Mouse (Mus musculus) liver, embryonic 11.5 days (tissue): Measurements from ENCODE around the gene Pofut1. TPM values are rescaled to one million over a fixed set of nuclear protein-coding genes. Genes with fewer than 3 reads are reported as not detected.

Source experiments
- ATAC-seq: fragments of 200-750 bp; cut with Nextera tagmentation; replicated peaks from 2 replicates; pipeline ENCODE4 v1.8.0; 2017; ENCODE audit warnings: moderate number of reproducible peaks, mild to moderate bottlenecking, moderate TSS enrichment, moderate library complexity; ENCODE audit not compliant: low FRiP score
- DNase-seq: peaks from one replicate; pipeline ENCODE4 v3.0.0-alpha.2; 2017; ENCODE audit warnings: low spot score
- H3K27ac ChIP-seq: fragments of 300-500 bp; sonication (generic); 2 replicates; pipeline ENCODE4 v1.5.1; 2014; ENCODE audit warnings: mild to moderate bottlenecking, low read depth, low read length, control low read depth
- H3K27me3 ChIP-seq: fragments of 300-500 bp; sonication (generic); replicated peaks from 2 replicates; pipeline ENCODE4 v1.6.1; 2014; ENCODE audit warnings: low read length, mixed read lengths; ENCODE audit not compliant: control insufficient read depth, insufficient read depth
- H3K36me3 ChIP-seq: fragments of 300-500 bp; sonication (generic); 2 replicates; pipeline ENCODE4 v1.6.1; 2014; ENCODE audit warnings: mild to moderate bottlenecking, low read length, moderate library complexity, mixed read lengths; ENCODE audit not compliant: control insufficient read depth, insufficient read depth
- H3K4me1 ChIP-seq: fragments of 300-500 bp; sonication (generic); replicated peaks from 2 replicates; pipeline ENCODE4 v1.6.1; 2014; ENCODE audit warnings: low read length, mixed read lengths; ENCODE audit not compliant: control insufficient read depth, insufficient read depth
- H3K4me2 ChIP-seq: fragments of 300-500 bp; sonication (generic); 2 replicates; pipeline ENCODE4 v1.6.1; 2014; ENCODE audit warnings: mild to moderate bottlenecking, control low read depth, moderate library complexity
- H3K4me3 ChIP-seq: fragments of 300-500 bp; sonication (generic); 2 replicates; pipeline ENCODE4 v1.5.1; 2014; ENCODE audit warnings: low read depth, low read length, control low read depth
- H3K9ac ChIP-seq: fragments of 300-500 bp; sonication (generic); 2 replicates; pipeline ENCODE4 v1.6.1; 2014; ENCODE audit warnings: low read depth, low read length, control low read depth
- H3K9me3 ChIP-seq: fragments of 300-500 bp; sonication (generic); 2 replicates; pipeline ENCODE4 v1.6.1; 2016; ENCODE audit warnings: low read length, inconsistent platforms, mixed read lengths; ENCODE audit not compliant: control insufficient read depth
- whole genome bisulfite sequencing: fragments of 180-500 bp; shearing (Covaris S2); extraction: QIAGEN DNeasy Blood & Tissue Kit; methylation state at CpG from one replicate; pipeline ENCODE4 v1.1.7; 2014; 5-methylcytosine and 5-hydroxymethylcytosine counted together
- polyA plus RNA-seq: library from polyadenylated mRNA; unstranded; fragments of >200 nt; fragmentation: Nextera tagmentation; extraction: Ambion mirVana; gene quantifications from 2 replicates; pipeline ENCODE4 v1.2.1, GENCODE M21; 2014

Gene Pofut1
- polyA plus RNA-seq = 6.3 and 8.0 TPM in 2 replicates

DNA sequence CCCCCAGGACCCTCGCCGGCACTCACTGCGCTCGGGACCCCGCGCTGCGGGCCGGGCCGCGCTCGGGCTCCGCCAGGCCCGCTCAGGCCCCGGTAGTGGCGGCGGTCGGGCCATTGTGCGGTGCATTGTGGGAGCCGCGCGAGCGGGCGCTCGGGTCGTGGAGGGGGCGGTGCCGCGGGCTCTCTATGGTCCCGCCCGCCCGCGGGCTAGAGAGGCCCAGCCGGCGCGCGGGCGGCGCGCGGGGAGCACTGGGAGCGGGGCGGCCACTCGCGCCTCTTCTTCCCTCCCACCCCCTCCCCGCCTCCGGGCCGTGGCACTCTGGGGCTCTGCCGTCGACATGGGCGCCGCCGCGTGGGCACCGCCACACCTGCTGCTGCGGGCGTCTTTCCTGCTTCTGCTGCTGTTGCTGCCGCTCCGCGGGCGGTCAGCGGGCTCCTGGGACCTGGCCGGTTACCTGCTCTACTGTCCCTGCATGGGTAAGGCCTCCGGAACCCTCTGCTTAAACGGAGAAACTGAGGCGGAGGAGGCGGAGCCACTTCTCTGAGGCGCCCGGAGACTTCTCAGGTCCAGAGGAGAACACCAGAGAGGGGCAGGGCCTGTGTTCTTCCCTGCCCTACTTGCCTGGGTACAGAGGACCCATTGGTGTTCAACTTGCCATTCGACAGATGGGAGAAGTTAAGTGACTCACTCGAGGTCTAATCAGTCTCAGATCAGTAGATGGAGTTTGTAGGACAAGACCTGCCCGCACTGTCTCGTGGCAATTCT is at the start of gene Pofut1, which contains the start of gene Plagl2:
Pofut1 (plus strand) TSS at position 284 of the 765 bp plus-strand sequence.
Plagl2 (minus strand) TSS at position 177 of the 765 bp plus-strand sequence.
- Histone ChIP-seq H3K27me3 (no peaks in the 10 kb centered on the region), H3K4me1 (peaks cover 33% of the 10 kb centered on the region)
- under 1% methylated on average over 61 of the region's 72 CpGs for WGBS

DNA sequence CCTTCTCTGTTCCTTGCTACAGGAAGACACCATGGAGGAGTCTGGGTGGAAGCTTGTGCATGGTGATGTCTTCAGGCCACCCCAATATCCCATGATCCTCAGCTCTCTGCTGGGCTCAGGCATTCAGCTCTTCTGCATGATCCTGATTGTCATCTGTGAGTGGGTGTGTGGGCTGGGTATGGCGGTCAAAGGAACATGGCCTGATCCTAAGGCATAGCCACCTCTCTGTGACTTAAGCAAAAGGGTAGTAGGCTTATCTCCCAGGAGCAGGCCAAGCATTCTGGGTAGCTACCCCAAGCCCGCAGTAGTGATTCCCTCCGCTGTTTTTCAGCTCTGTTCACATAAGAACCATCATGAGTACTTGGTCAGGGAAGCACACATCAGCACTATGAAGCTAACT is 47.1 kb upstream of the Pofut1 start:
- no peak overlapping the region for H3K4me3 ChIP-seq
- no peak overlapping the region for H3K4me2 ChIP-seq
- peaks cover 5% of the 10 kb centered on the region; the same call in 1 of the 2 replicates for H3K4me1 ChIP-seq
- 84% methylated on average over 3 of the region's 3 CpGs for WGBS
- peaks cover 39% of the 10 kb centered on the region for H3K36me3 ChIP-seq
- H3K27me3 ChIP-seq = no peaks in the 10 kb centered on the region
- DNase-seq (no peak), ATAC-seq (peak; percentile 61; the same call in 1 of the 2 replicates)
- no peaks in the 10 kb centered on the region for H3K9me3 ChIP-seq
- no peak overlapping the region for H3K27ac ChIP-seq
- no peak overlapping the region for H3K9ac ChIP-seq

More for the DNA sequence above, at the start of gene Pofut1, which contains the start of gene Plagl2:
- Histone ChIP-seq H3K27ac (peak within 1 kb of the TSS; percentile 99), H3K9ac (peak within 1 kb of the TSS; percentile 97), H3K9me3 (no peaks in the 10 kb centered on the region), H3K4me2 (peak within 1 kb of the TSS; percentile 90), H3K36me3 (peaks cover 12% of the 10 kb centered on the region), H3K4me3 (peak within 1 kb of the TSS; percentile 90)
- ATAC-seq (peak; percentile 94), DNase-seq (peak; percentile 89)

- peaks cover 5% of the 10 kb centered on the region; the same call in 1 of the 2 replicates for H3K4me1 ChIP-seq
- H3K27me3 ChIP-seq = no peaks in the 10 kb centered on the region
- no peak for DNase-seq
- H3K4me2 ChIP-seq = no peak overlapping the region
- no peak overlapping the region for H3K9ac ChIP-seq
- H3K9me3 ChIP-seq = no peaks in the 10 kb centered on the region
- H3K27ac ChIP-seq = no peak overlapping the region
- 54% methylated on average over 5 of the region's 5 CpGs for WGBS
- no peak overlapping the region for H3K4me3 ChIP-seq
- no peak for ATAC-seq
- H3K36me3 ChIP-seq = peaks cover 36% of the 10 kb centered on the region
Observed at GRCm38 (mm10) chr2:153198485-153198884, 42.8 kb upstream of the Pofut1 start.

- peaks cover 39% of the 10 kb centered on the region for H3K36me3 ChIP-seq
- 61% methylated on average over 2 of the region's 2 CpGs for WGBS
Observed at GRCm38 (mm10) chr2:153199114-153199513, 42.2 kb upstream of the Pofut1 start.

DNA sequence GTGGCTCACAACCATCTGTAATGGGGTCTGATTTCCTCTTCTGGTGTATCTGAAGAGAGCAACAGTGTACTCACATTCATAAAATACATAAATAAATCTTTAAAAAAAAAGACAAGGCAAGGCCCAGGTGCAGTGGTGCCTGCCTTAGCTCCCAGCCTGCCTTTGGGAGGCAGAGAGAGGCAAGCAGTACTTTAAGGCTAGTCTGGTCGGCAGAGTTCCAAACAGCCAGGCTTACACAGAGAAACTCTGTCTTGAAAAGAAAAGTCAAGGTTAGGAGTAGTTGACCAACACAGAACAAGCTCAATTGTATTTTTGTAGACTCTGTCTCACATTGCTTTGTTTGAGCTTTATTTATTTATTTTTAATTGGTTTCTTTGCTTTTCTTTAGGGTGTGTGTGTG is 38.6 kb upstream of the Pofut1 start:
- WGBS = 83% methylated on average over 1 of the region's 1 CpGs

More at GRCm38 (mm10) chr2:153199114-153199513, 42.2 kb upstream of the Pofut1 start:
- Histone ChIP-seq H3K4me1 (peaks cover 5% of the 10 kb centered on the region; the same call in 1 of the 2 replicates), H3K9me3 (no peaks in the 10 kb centered on the region), H3K27ac (no peak overlapping the region), H3K4me3 (no peak overlapping the region), H3K9ac (no peak overlapping the region), H3K4me2 (no peak overlapping the region), H3K27me3 (no peaks in the 10 kb centered on the region)
- no peak for ATAC-seq
- DNase-seq = no peak

GRCm38 (mm10) chr2:153208149-153208548 is 33.2 kb upstream of the Pofut1 start:
- ATAC-seq = no peak
- no peaks in the 10 kb centered on the region for H3K4me1 ChIP-seq
- no peak overlapping the region for H3K9ac ChIP-seq
- no peak overlapping the region for H3K4me3 ChIP-seq
- no peak overlapping the region for H3K4me2 ChIP-seq
- no peaks in the 10 kb centered on the region for H3K9me3 ChIP-seq
- H3K27me3 ChIP-seq = no peaks in the 10 kb centered on the region
- WGBS = 95% methylated on average over 2 of the region's 2 CpGs
- no peak for DNase-seq
- H3K27ac ChIP-seq = no peak overlapping the region
- H3K36me3 ChIP-seq = peaks cover 29% of the 10 kb centered on the region

More for the DNA sequence above, 38.6 kb upstream of the Pofut1 start:
- Histone ChIP-seq H3K4me1 (peaks cover 5% of the 10 kb centered on the region; the same call in 1 of the 2 replicates), H3K27me3 (no peaks in the 10 kb centered on the region), H3K9ac (no peak overlapping the region), H3K36me3 (peaks cover 35% of the 10 kb centered on the region), H3K27ac (no peak overlapping the region), H3K4me2 (no peak overlapping the region), H3K9me3 (no peaks in the 10 kb centered on the region), H3K4me3 (no peak overlapping the region)
- ATAC-seq = no peak
- DNase-seq = no peak

DNA sequence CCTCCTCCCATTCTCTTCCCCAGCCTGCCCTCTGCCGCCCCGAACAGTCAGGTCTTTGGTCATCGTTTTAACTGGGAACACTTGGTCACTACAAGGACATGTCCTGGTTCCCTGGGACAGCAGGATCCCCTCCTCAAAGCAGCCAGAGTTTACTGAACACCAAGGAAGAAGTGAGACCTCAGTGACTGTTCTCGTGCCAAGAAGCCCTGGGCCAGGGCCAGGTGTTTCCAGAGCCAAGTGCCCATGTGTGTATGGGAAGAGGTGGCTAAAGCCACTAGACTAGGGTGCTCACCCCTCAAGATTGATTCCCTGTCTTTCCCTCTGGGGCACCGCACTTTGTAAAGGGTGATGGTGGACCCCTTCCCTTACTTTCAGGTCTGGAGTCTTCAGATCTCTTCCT is 32.0 kb upstream of the Pofut1 start:
- Histone ChIP-seq H3K9me3 (no peaks in the 10 kb centered on the region), H3K4me3 (no peak overlapping the region), H3K4me1 (peaks cover 3% of the 10 kb centered on the region), H3K27ac (no peak overlapping the region), H3K9ac (no peak overlapping the region), H3K36me3 (peaks cover 25% of the 10 kb centered on the region), H3K27me3 (no peaks in the 10 kb centered on the region), H3K4me2 (no peak overlapping the region)
- WGBS = 90% methylated on average over 5 of the region's 5 CpGs
- DNase-seq (no peak), ATAC-seq (no peak)

DNA sequence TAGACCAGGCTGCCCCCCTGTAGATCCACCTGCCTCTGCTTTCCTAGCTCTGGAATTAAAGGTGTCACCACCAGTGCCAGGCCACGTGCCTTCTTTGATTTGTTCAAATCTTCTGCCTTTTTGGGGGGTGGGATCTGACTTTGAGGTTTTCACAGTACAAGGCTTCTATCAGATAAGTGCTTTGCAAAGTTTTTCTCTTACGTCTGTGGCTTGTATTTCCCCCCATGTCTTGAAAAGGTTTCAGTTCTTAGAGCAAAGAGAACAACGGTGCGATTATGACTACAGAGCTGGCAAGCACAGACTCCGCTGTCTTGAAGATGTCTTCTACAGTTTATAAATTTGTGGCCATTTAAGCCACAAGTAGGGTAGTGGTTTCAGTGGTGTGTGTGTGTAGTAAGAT is 29.9 kb upstream of the Pofut1 start:
- Histone ChIP-seq H3K27me3 (no peaks in the 10 kb centered on the region), H3K36me3 (peaks cover 18% of the 10 kb centered on the region), H3K4me1 (peaks cover 10% of the 10 kb centered on the region), H3K4me3 (no peak overlapping the region), H3K4me2 (no peak overlapping the region), H3K27ac (no peak overlapping the region), H3K9ac (no peak overlapping the region), H3K9me3 (no peaks in the 10 kb centered on the region)
- no peak for ATAC-seq
- DNase-seq = no peak
- WGBS = 83% methylated on average over 5 of the region's 5 CpGs

GRCm38 (mm10) chr2:153213351-153213750 is 28.0 kb upstream of the Pofut1 start:
- no peak for DNase-seq
- WGBS = 83% methylated on average over 4 of the region's 4 CpGs

More at GRCm38 (mm10) chr2:153213351-153213750, 28.0 kb upstream of the Pofut1 start:
- no peaks in the 10 kb centered on the region for H3K27me3 ChIP-seq
- peaks cover 14% of the 10 kb centered on the region for H3K36me3 ChIP-seq
- peaks cover 10% of the 10 kb centered on the region for H3K4me1 ChIP-seq
- H3K9me3 ChIP-seq = no peaks in the 10 kb centered on the region
- no peak overlapping the region for H3K4me3 ChIP-seq
- H3K9ac ChIP-seq = no peak overlapping the region
- ATAC-seq = no peak
- no peak overlapping the region for H3K4me2 ChIP-seq
- H3K27ac ChIP-seq = no peak overlapping the region
